Mouse (Mus musculus): ENCODE measurements around the gene P4ha1. TPM values are rescaled to one million over a fixed set of nuclear protein-coding genes. Genes with fewer than 3 reads are reported as not detected.

Gene P4ha1
- polyA plus RNA-seq, 1 experiment from 2014 or later = 17.9 TPM

DNA sequence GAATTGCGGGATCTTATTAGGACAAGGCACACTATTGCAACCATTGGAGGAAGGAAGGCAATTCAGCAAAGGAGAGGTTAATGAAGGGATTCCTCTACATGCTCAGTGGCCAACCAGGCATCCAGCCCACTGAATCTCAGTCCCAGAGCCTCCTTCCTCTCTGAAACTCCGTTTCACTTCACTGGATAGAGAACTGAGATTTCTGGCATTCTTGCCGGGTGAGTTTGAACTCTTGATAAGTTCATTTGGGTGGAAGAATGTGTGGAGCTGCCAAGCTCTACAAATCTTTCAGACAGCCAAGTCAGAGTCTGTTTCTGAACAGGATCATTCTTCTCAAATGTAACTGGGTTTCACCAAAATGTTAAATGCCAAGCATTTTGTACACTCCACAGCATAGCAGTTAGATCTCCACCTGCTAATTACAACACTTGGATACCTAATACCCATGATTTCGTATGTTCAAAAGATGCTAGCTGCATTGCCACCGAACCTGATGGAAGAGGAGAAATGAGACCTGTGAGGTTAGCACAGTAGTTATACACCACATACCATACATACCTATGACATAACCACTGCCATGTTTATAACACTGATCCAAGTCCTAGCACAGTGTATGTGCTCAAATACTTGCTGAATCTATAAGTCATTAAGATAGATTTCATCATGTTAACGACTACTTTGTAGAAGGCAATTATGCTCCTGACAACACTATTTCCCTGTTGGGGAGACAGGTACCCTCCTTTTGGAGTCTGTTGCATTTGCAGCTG is 12.2 kb upstream of the P4ha1 start:
- no peak overlapping the region for H3K27ac ChIP-seq (replicated peaks)
- DNase-seq (ENCODE audit: low spot score) (peak; percentile 15), ATAC-seq (ENCODE audit: low FRiP score, low TSS enrichment) (peak; percentile 49; the same call in 1 of the 2 replicates)
- peaks cover 4% of the 10 kb centered on the region; the same call in 1 of the 2 replicates for H3K4me1 ChIP-seq (replicated peaks; ENCODE audit: control insufficient read depth, insufficient read depth)
- TF ChIP-seq CTCF (IDR thresholded peaks at IDR 0.05; ENCODE audit: low read depth) (no peak), EP300 (optimal IDR thresholded peaks at IDR 0.05) (no peak)
- H3K27me3 ChIP-seq (ENCODE audit: control insufficient read depth, insufficient read depth, low read length) = no peaks in the 10 kb centered on the region
- no peak overlapping the region for H3K9ac ChIP-seq (ENCODE audit: low read length)
- WGBS = 48% methylated on average over 6 of the region's 6 CpGs
- H3K9me3 ChIP-seq (ENCODE audit: control insufficient read depth, low read length) = no peaks in the 10 kb centered on the region
- H3K36me3 ChIP-seq (ENCODE audit: control insufficient read depth, insufficient read depth, low read length) = no peaks in the 10 kb centered on the region
- no peak overlapping the region for H3K4me3 ChIP-seq (ENCODE audit: low read depth, low read length)
- H3K4me2 ChIP-seq (replicated peaks; ENCODE audit: low read depth) = no peak overlapping the region

- H3K9ac ChIP-seq (ENCODE audit: low read length) = no peak overlapping the region
- no peak overlapping the region for H3K4me2 ChIP-seq (replicated peaks; ENCODE audit: low read depth)
- ATAC-seq (ENCODE audit: low FRiP score, low TSS enrichment) (no peak), DNase-seq (ENCODE audit: low spot score) (no peak)
- H3K27ac ChIP-seq (replicated peaks) = no peak overlapping the region
- no peaks in the 10 kb centered on the region for H3K27me3 ChIP-seq (ENCODE audit: control insufficient read depth, insufficient read depth, low read length)
- TF ChIP-seq CTCF (IDR thresholded peaks at IDR 0.05; ENCODE audit: low read depth) = no peak
- no peak for TF ChIP-seq EP300 (optimal IDR thresholded peaks at IDR 0.05)
- no peaks in the 10 kb centered on the region for H3K9me3 ChIP-seq (ENCODE audit: control insufficient read depth, low read length)
- H3K4me3 ChIP-seq (ENCODE audit: low read depth, low read length) = no peak overlapping the region
- peaks cover 4% of the 10 kb centered on the region; the same call in 1 of the 2 replicates for H3K4me1 ChIP-seq (replicated peaks; ENCODE audit: control insufficient read depth, insufficient read depth)
- WGBS = 81% methylated on average over 5 of the region's 5 CpGs
- H3K36me3 ChIP-seq (ENCODE audit: control insufficient read depth, insufficient read depth, low read length) = no peaks in the 10 kb centered on the region
Measured at GRCm38 (mm10) chr10:59311881-59312280, 11.2 kb upstream of the P4ha1 start.

- no peaks in the 10 kb centered on the region for H3K9me3 ChIP-seq (ENCODE audit: control insufficient read depth, low read length)
- DNase-seq (ENCODE audit: low spot score) (no peak), ATAC-seq (ENCODE audit: low FRiP score, low TSS enrichment) (no peak)
- TF ChIP-seq EP300 (optimal IDR thresholded peaks at IDR 0.05) (no peak), CTCF (IDR thresholded peaks at IDR 0.05; ENCODE audit: low read depth) (no peak)
- WGBS = 81% methylated on average over 3 of the region's 3 CpGs
- H3K27ac ChIP-seq (replicated peaks) = no peak overlapping the region
- H3K27me3 ChIP-seq (ENCODE audit: control insufficient read depth, insufficient read depth, low read length) = no peaks in the 10 kb centered on the region
- H3K36me3 ChIP-seq (ENCODE audit: control insufficient read depth, insufficient read depth, low read length) = no peaks in the 10 kb centered on the region
- no peak overlapping the region for H3K4me2 ChIP-seq (replicated peaks; ENCODE audit: low read depth)
- no peak overlapping the region for H3K9ac ChIP-seq (ENCODE audit: low read length)
- no peak overlapping the region for H3K4me3 ChIP-seq (ENCODE audit: low read depth, low read length)
- H3K4me1 ChIP-seq (replicated peaks; ENCODE audit: control insufficient read depth, insufficient read depth) = no peaks in the 10 kb centered on the region
Measured at GRCm38 (mm10) chr10:59321112-59321511, 2.0 kb upstream of the P4ha1 start.

- Histone ChIP-seq H3K4me3 (ENCODE audit: low read depth, low read length) (no peak overlapping the region), H3K36me3 (ENCODE audit: control insufficient read depth, insufficient read depth, low read length) (no peaks in the 10 kb centered on the region), H3K27me3 (ENCODE audit: control insufficient read depth, insufficient read depth, low read length) (no peaks in the 10 kb centered on the region), H3K4me1 (replicated peaks; ENCODE audit: control insufficient read depth, insufficient read depth) (no peaks in the 10 kb centered on the region), H3K27ac (replicated peaks) (no peak overlapping the region), H3K9ac (ENCODE audit: low read length) (no peak overlapping the region), H3K9me3 (ENCODE audit: control insufficient read depth, low read length) (no peaks in the 10 kb centered on the region), H3K4me2 (replicated peaks; ENCODE audit: low read depth) (no peak overlapping the region)
- DNase-seq (ENCODE audit: low spot score) (no peak), ATAC-seq (ENCODE audit: low FRiP score, low TSS enrichment) (no peak)
- 65% methylated on average over 4 of the region's 4 CpGs for WGBS
- TF ChIP-seq EP300 (optimal IDR thresholded peaks at IDR 0.05) (no peak), CTCF (IDR thresholded peaks at IDR 0.05; ENCODE audit: low read depth) (no peak)
Measured at GRCm38 (mm10) chr10:59322271-59322670, 825 bp upstream of the P4ha1 start.

GRCm38 (mm10) chr10:59323488-59324161 is 529 bp downstream of the P4ha1 start:
- TF ChIP-seq EP300 (optimal IDR thresholded peaks at IDR 0.05) = no peak
- Histone ChIP-seq H3K27ac (replicated peaks) (peak overlapping the region; percentile 91), H3K9me3 (ENCODE audit: control insufficient read depth, low read length) (no peaks in the 10 kb centered on the region), H3K4me3 (ENCODE audit: low read depth, low read length) (peak overlapping the region; percentile 90), H3K36me3 (ENCODE audit: control insufficient read depth, insufficient read depth, low read length) (no peaks in the 10 kb centered on the region), H3K9ac (ENCODE audit: low read length) (peak overlapping the region; percentile 88), H3K27me3 (ENCODE audit: control insufficient read depth, insufficient read depth, low read length) (no peaks in the 10 kb centered on the region), H3K4me2 (replicated peaks; ENCODE audit: low read depth) (peak overlapping the region; percentile 63), H3K4me1 (replicated peaks; ENCODE audit: control insufficient read depth, insufficient read depth) (no peaks in the 10 kb centered on the region)
- DNase-seq (ENCODE audit: low spot score) (no peak), ATAC-seq (ENCODE audit: low FRiP score, low TSS enrichment) (peak; percentile 77)
- under 1% methylated on average over 35 of the region's 49 CpGs for WGBS

All from stomach, postnatal 0 days (tissue).